Mouse (Mus musculus) CD8-positive naive resting alpha-beta T cell, adult 2 months (primary cell): ENCODE measurements around the gene Rbms1.

Experiments used
- DNase-seq, 2 experiments: peaks; one replicate each; pipeline ENCODE4 v3.0.0; 2022; ENCODE audit warnings: low read depth in 2 of 2, low spot score in 2 of 2

Gene Rbms1

GRCm38 (mm10) chr2:60786289-60786688, 176.7 kb downstream of the Rbms1 start:
- DNase-seq, result no peak

GRCm38 (mm10) chr2:60774501-60774900, 188.5 kb downstream of the Rbms1 start:
- DNase-seq, result peak in 1 of 2 experiments; percentile 11

GRCm38 (mm10) chr2:60773592-60773991, 189.4 kb downstream of the Rbms1 start:
- no peak for DNase-seq

GRCm38 (mm10) chr2:60766420-60766819, 196.6 kb downstream of the Rbms1 start:
- no peak for DNase-seq

- DNase-seq, result no peak
Measured at GRCm38 (mm10) chr2:60756218-60756617, 206.8 kb downstream of the Rbms1 start.

- no peak for DNase-seq
Measured at GRCm38 (mm10) chr2:60755101-60755500, 207.9 kb downstream of the Rbms1 start.

GRCm38 (mm10) chr2:60751274-60751673, 211.7 kb downstream of the Rbms1 start:
- no peak for DNase-seq

GRCm38 (mm10) chr2:60750591-60750990, 212.4 kb downstream of the Rbms1 start:
- no peak for DNase-seq

- no peak for DNase-seq
Measured at GRCm38 (mm10) chr2:60748585-60748984, 214.4 kb downstream of the Rbms1 start.

- no peak for DNase-seq
Measured at GRCm38 (mm10) chr2:60747590-60747989, 215.4 kb downstream of the Rbms1 start.

- DNase-seq, result no peak
Measured at GRCm38 (mm10) chr2:60744674-60745073, 218.3 kb downstream of the Rbms1 start.

GRCm38 (mm10) chr2:60739389-60740137, 223.4 kb downstream of the Rbms1 start:
- DNase-seq, result no peak

GRCm38 (mm10) chr2:60730929-60731328, 232.1 kb downstream of the Rbms1 start:
- DNase-seq, result no peak

- DNase-seq, result no peak
Measured at GRCm38 (mm10) chr2:60730024-60730423, 233.0 kb downstream of the Rbms1 start.

- DNase-seq, result no peak
Measured at GRCm38 (mm10) chr2:60728902-60729585, 233.9 kb downstream of the Rbms1 start.

GRCm38 (mm10) chr2:60724660-60725059, 238.3 kb downstream of the Rbms1 start:
- DNase-seq, result no peak

GRCm38 (mm10) chr2:60722967-60723366, 240.0 kb downstream of the Rbms1 start:
- DNase-seq, result no peak

GRCm38 (mm10) chr2:60722514-60722913, 240.5 kb downstream of the Rbms1 start, which contains the start of gene Itgb6:
Gene Itgb6, minus strand, starts transcription at chr2:60722643.
- no peak for DNase-seq

- peak in 1 of 2 experiments; percentile 22 for DNase-seq
Measured at GRCm38 (mm10) chr2:60720906-60721305, 242.1 kb downstream of the Rbms1 start.

- no peak for DNase-seq
Measured at GRCm38 (mm10) chr2:60720205-60720604, 242.8 kb downstream of the Rbms1 start.

GRCm38 (mm10) chr2:60717348-60717747, 245.6 kb downstream of the Rbms1 start:
- DNase-seq, result peak; percentile 48 to 57

GRCm38 (mm10) chr2:60716549-60716948, 246.4 kb downstream of the Rbms1 start:
- DNase-seq, result no peak
